Mouse (Mus musculus) hindbrain, postnatal 0 days (tissue): ENCODE measurements at regions not wholly inside any gene's neighbourhood (a gene's known extent, or its start where the extent isn't known, plus 50 kb on each side); places are given as distances from the start of the nearest gene placed in this dataset.

Experiments
- ATAC-seq: fragments of 200-750 bp; cut with Nextera tagmentation; 2 replicates; pipeline ENCODE4 v1.8.0; 2017; ENCODE audit warnings: mild to moderate bottlenecking, moderate TSS enrichment, moderate library complexity
- DNase-seq: peaks from one replicate; pipeline ENCODE4 v3.0.0-alpha.2; 2015; ENCODE audit warnings: low spot score
- H3K27ac ChIP-seq: fragments of 300-500 bp; sonication (generic); 2 replicates; pipeline ENCODE4 v1.5.1; 2014; ENCODE audit warnings: mild to moderate bottlenecking
- H3K27me3 ChIP-seq: fragments of 300-500 bp; sonication (generic); 2 replicates; pipeline ENCODE4 v1.6.1; 2014; ENCODE audit warnings: low read length, mixed read lengths; ENCODE audit not compliant: insufficient read depth
- H3K36me3 ChIP-seq: fragments of 300-500 bp; sonication (generic); 2 replicates; pipeline ENCODE4 v1.6.1; 2014; ENCODE audit warnings: low read length, mixed read lengths; ENCODE audit not compliant: insufficient read depth
- H3K4me1 ChIP-seq: fragments of 300-500 bp; sonication (generic); 2 replicates; pipeline ENCODE4 v1.6.1; 2014; ENCODE audit warnings: antibody characterized with exemption, low read length, mixed read lengths; ENCODE audit not compliant: insufficient read depth
- H3K4me2 ChIP-seq: fragments of 300-500 bp; sonication (generic); 2 replicates; pipeline ENCODE4 v1.6.1; 2014; ENCODE audit warnings: low read depth, mild to moderate bottlenecking, low read length, moderate library complexity, mixed read lengths
- H3K4me3 ChIP-seq: fragments of 300-500 bp; sonication (generic); 2 replicates; pipeline ENCODE4 v1.5.1; 2014; ENCODE audit warnings: low read length
- H3K9ac ChIP-seq: fragments of 300-500 bp; sonication (generic); replicated peaks from 2 replicates; pipeline ENCODE4 v1.6.1; 2014; ENCODE audit warnings: mild to moderate bottlenecking, low read length, moderate library complexity, mixed read lengths
- H3K9me3 ChIP-seq: fragments of 300-500 bp; sonication (generic); 2 replicates; pipeline ENCODE4 v1.6.1; 2016; ENCODE audit warnings: low read length, mixed read lengths
- CTCF ChIP-seq: IDR thresholded peaks from 2 replicates; pipeline ENCODE4 v1.5.1; 2016; ENCODE audit warnings: antibody characterized with exemption, control low read depth, low read depth
- WGBS: fragments of 180-500 bp; shearing (Covaris S2); extraction: QIAGEN DNeasy Blood & Tissue Kit; methylation state at CpG from one replicate; pipeline ENCODE4 v1.1.7; 2014; 5-methylcytosine and 5-hydroxymethylcytosine counted together
- microRNA-seq, 2 experiments: library from miRNA; unstranded; fragments of <30 nt; microRNA quantifications; one replicate each; pipeline ENCODE4; 2016

DNA sequence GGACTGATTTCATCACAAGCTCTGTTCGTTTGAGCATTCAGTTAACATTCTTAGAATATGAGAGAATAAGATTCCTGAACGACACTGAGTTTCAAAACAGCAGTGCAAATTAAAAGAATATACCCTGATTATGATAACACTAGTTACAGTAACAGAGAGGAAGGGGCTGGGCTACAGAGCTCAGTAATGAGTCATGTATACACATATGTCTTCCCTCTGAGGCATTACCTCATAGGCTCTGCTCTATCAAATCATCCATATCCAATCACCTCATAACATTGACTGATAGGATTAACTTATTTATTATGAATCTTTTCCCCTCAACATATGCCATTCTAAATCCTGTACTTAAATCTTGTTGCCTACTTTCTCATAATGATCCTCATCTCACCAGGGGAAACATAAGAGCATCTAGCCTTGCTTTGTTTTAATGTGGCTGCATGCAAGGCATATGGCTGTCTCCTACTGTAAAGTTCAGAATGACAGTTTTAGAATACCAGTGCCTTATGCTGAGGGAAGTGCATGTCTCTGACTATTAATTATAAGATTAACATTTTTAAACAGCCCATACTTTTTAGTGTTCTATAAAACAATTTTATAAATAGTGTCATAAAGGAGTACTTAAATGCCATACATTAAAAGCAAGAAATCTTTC lies 669.0 kb downstream of the Phf3 start:
- ATAC-seq (peak; percentile 58; the same call in 1 of the 2 replicates), DNase-seq (no peak)

GRCm38 (mm10) chr1:30176225-30176624 lies 697.5 kb downstream of the Phf3 start:
- Histone ChIP-seq H3K4me3 (no peak overlapping the region), H3K4me1 (no peaks in the 10 kb centered on the region), H3K36me3 (no peaks in the 10 kb centered on the region), H3K9ac (no peak overlapping the region), H3K9me3 (no peaks in the 10 kb centered on the region), H3K4me2 (no peak overlapping the region), H3K27me3 (no peaks in the 10 kb centered on the region), H3K27ac (no peak overlapping the region)
- 29% methylated on average over 2 of the region's 2 CpGs for WGBS
- ATAC-seq, result no peak
- no peak for DNase-seq
- TF ChIP-seq CTCF, result no peak

More for the DNA sequence above, 669.0 kb downstream of the Phf3 start:
- no peaks in the 10 kb centered on the region for H3K4me1 ChIP-seq
- no peak overlapping the region for H3K27ac ChIP-seq
- H3K27me3 ChIP-seq, result no peaks in the 10 kb centered on the region
- no peaks in the 10 kb centered on the region for H3K36me3 ChIP-seq
- no peaks in the 10 kb centered on the region for H3K9me3 ChIP-seq
- no peak for TF ChIP-seq CTCF
- no peak overlapping the region for H3K4me3 ChIP-seq
- no peak overlapping the region for H3K9ac ChIP-seq
- H3K4me2 ChIP-seq, result no peak overlapping the region
- 67% methylated on average over 2 of the region's 2 CpGs for WGBS

- H3K9ac ChIP-seq, result no peak overlapping the region
- H3K4me2 ChIP-seq, result no peak overlapping the region
- WGBS, result 74% methylated on average over 4 of the region's 4 CpGs
- no peaks in the 10 kb centered on the region for H3K4me1 ChIP-seq
- no peak overlapping the region for H3K4me3 ChIP-seq
- no peak overlapping the region for H3K27ac ChIP-seq
- ATAC-seq (no peak), DNase-seq (peak; percentile 86)
- no peaks in the 10 kb centered on the region for H3K27me3 ChIP-seq
- no peaks in the 10 kb centered on the region for H3K9me3 ChIP-seq
- peak; percentile 81 for TF ChIP-seq CTCF
- H3K36me3 ChIP-seq, result no peaks in the 10 kb centered on the region
Measured at GRCm38 (mm10) chr1:30144997-30145396, 728.7 kb downstream of the Phf3 start.

GRCm38 (mm10) chr1:30114186-30114585 lies 759.5 kb downstream of the Phf3 start:
- Histone ChIP-seq H3K36me3 (no peaks in the 10 kb centered on the region), H3K4me1 (no peaks in the 10 kb centered on the region), H3K4me2 (no peak overlapping the region), H3K27me3 (no peaks in the 10 kb centered on the region), H3K9me3 (no peaks in the 10 kb centered on the region), H3K9ac (no peak overlapping the region), H3K27ac (no peak overlapping the region), H3K4me3 (no peak overlapping the region)
- TF ChIP-seq CTCF, result no peak
- DNase-seq (no peak), ATAC-seq (no peak)
- 92% methylated on average over 3 of the region's 3 CpGs for WGBS

Small RNAs in the stretch of these regions (microRNA-seq; reads per million reads assigned to microRNA genes)
- gene Gm27430, result 0 reads per million in 2 experiments
